Mouse (Mus musculus): ENCODE data around the gene Nup214.

GRCm38 (mm10) chr2:31954779-31955181 is 19.5 kb upstream of the Nup214 start:
- TF ChIP-seq POLR2A (IDR thresholded peaks at IDR 0.05; ENCODE audit: insufficient read depth, low read depth, low read length) (no peak), EP300 (IDR thresholded peaks at IDR 0.05; ENCODE audit: insufficient read depth, low read depth, low read length) (no peak)

Data from heart, adult 2 months (tissue).